Mouse (Mus musculus): ENCODE data around the gene Vmo1. TPM values are rescaled to one million over a fixed set of nuclear protein-coding genes. Genes with fewer than 3 reads are reported as not detected.
"Not testable (repeated sequence)": the region's sequence is repeated elsewhere in the genome, so short reads cannot be mapped to it uniquely, and the experiment has no call there.

Vmo1 gene
- polyA plus RNA-seq, 1 experiment from 2014 or later, result 1.0 TPM

DNA sequence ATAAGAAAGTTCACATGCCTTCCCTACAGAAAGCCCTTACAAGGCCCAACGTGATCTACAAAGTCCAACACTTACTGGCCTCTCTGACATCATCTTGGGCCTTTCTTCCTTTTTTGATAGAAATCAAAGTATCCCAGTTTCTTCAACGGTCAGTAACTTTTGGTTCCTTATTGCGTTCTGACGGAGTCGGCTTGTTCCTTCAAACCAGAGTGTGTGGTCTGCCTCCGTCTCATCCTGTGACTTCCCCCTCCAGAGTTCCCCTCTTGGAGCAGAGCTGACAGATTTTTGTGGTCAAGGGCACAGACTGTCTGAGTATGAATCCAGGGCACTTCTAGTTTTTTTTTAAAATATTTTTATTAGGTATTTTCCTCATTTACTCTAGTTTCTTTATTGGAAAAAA, 24.7 kb downstream of the Vmo1 start:
- no peak overlapping the region for H3K4me3 ChIP-seq (ENCODE audit: low read depth, low read length)
- H3K9me3 ChIP-seq (ENCODE audit: low read length), result no peaks in the 10 kb centered on the region
- DNase-seq (no peak), ATAC-seq (peak; percentile 51; the same call in 1 of the 2 replicates)
- no peak overlapping the region for H3K4me2 ChIP-seq (ENCODE audit: low read depth, low read length)
- no peak for TF ChIP-seq EP300 (IDR thresholded peaks at IDR 0.05; ENCODE audit: low read depth)
- H3K27me3 ChIP-seq (ENCODE audit: insufficient read depth, low read length), result no peaks in the 10 kb centered on the region
- 25% methylated on average over 6 of the region's 6 CpGs for WGBS (ENCODE audit: insufficient replicate concordance)
- no peaks in the 10 kb centered on the region for H3K36me3 ChIP-seq (replicated peaks; ENCODE audit: insufficient read depth, low read length)
- H3K27ac ChIP-seq (ENCODE audit: low read depth), result no peak overlapping the region
- no peak overlapping the region for H3K9ac ChIP-seq (replicated peaks)
- H3K4me1 ChIP-seq (ENCODE audit: insufficient read depth), result no peaks in the 10 kb centered on the region

DNA sequence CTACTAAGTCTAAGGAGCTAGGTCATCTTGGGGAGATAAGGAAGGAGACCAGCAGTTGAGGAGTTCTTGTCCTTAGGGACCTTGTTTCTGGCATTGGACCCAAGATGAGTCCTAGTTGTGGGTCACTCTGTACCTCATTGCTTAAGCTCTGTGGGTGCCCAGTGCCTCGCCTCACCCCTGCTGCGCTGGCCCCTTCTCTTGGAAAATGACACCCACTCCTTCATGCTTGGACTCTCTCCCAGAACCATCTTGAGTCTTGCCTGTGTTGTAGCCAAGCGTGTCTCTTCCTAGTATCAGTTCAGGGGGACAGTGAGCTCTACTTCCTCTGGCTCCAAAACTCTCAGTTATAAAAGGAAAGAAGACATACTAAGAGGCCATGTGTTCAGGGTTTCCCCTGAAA, 25.3 kb downstream of the Vmo1 start:
- Histone ChIP-seq H3K36me3 (replicated peaks; ENCODE audit: insufficient read depth, low read length) (no peaks in the 10 kb centered on the region), H3K4me2 (ENCODE audit: low read depth, low read length) (no peak overlapping the region), H3K27me3 (ENCODE audit: insufficient read depth, low read length) (no peaks in the 10 kb centered on the region), H3K9me3 (ENCODE audit: low read length) (no peaks in the 10 kb centered on the region), H3K27ac (ENCODE audit: low read depth) (peak overlapping the region; percentile 67; the same call in 1 of the 2 replicates), H3K4me1 (ENCODE audit: insufficient read depth) (no peaks in the 10 kb centered on the region), H3K9ac (replicated peaks) (no peak overlapping the region), H3K4me3 (ENCODE audit: low read depth, low read length) (no peak overlapping the region)
- 72% methylated on average over 3 of the region's 3 CpGs for WGBS (ENCODE audit: insufficient replicate concordance)
- ATAC-seq (no peak), DNase-seq (no peak)
- TF ChIP-seq EP300 (IDR thresholded peaks at IDR 0.05; ENCODE audit: low read depth) (no peak), CTCF (IDR thresholded peaks at IDR 0.05; ENCODE audit: low read depth) (no peak)

DNA sequence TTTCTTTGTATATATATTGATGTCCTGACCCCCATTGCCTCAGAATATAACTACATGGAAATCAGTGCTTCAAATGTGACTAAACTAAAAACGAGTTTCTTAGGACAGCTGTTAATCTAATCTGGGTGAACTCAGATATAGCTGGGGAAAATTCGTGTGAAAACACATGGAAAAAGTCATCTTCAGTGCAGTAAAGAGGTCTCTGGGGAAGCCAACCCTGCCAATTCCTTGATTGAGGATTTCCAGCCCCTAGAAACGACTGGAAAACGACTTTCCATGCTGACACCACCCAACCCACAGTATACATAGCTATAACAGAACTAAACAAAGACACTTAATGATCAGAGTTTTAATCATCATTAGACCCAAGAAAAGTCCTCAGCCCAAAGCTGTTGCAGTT, 26.6 kb downstream of the Vmo1 start:
- Histone ChIP-seq H3K27ac (ENCODE audit: low read depth) (no peak overlapping the region), H3K9ac (replicated peaks) (no peak overlapping the region), H3K36me3 (replicated peaks; ENCODE audit: insufficient read depth, low read length) (no peaks in the 10 kb centered on the region), H3K4me1 (ENCODE audit: insufficient read depth) (no peaks in the 10 kb centered on the region), H3K4me2 (ENCODE audit: low read depth, low read length) (no peak overlapping the region), H3K4me3 (ENCODE audit: low read depth, low read length) (no peak overlapping the region), H3K27me3 (ENCODE audit: insufficient read depth, low read length) (no peaks in the 10 kb centered on the region), H3K9me3 (ENCODE audit: low read length) (no peaks in the 10 kb centered on the region)
- no peak for DNase-seq
- 42% methylated on average over 4 of the region's 4 CpGs for WGBS (ENCODE audit: insufficient replicate concordance)
- no peak for ATAC-seq
- TF ChIP-seq EP300 (IDR thresholded peaks at IDR 0.05; ENCODE audit: low read depth), result no peak
- TF ChIP-seq CTCF (IDR thresholded peaks at IDR 0.05; ENCODE audit: low read depth), result no peak

DNA sequence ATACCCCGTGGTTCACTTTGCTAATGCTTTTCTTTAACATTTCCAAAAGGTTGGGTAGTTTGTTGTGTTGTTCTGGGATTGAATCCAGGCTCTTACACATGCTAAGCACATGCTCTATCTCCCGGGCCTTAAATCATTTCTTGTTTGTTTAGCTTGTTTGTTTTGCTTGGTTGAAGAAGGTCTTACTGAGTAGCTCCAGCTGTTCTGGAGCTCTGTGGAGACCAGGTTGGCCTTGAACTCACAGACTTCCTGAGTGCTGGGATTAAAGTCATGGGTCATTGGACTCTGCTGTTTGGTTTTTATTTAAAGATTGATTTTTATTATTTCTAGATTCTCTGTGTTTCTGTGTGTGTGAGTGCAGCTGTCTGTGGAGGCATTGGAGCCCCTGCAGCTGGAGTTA, 28.9 kb downstream of the Vmo1 start:
- no peak overlapping the region for H3K4me3 ChIP-seq (ENCODE audit: low read depth, low read length)
- 48% methylated on average over 2 of the region's 2 CpGs for WGBS (ENCODE audit: insufficient replicate concordance)
- H3K27ac ChIP-seq (ENCODE audit: low read depth), result no peak overlapping the region
- TF ChIP-seq EP300 (IDR thresholded peaks at IDR 0.05; ENCODE audit: low read depth) (no peak), CTCF (IDR thresholded peaks at IDR 0.05; ENCODE audit: low read depth) (no peak)
- H3K36me3 ChIP-seq (replicated peaks; ENCODE audit: insufficient read depth, low read length), result no peaks in the 10 kb centered on the region
- DNase-seq, result no peak
- no peak overlapping the region for H3K9ac ChIP-seq (replicated peaks)
- ATAC-seq, result no peak
- no peaks in the 10 kb centered on the region for H3K9me3 ChIP-seq (ENCODE audit: low read length)
- no peaks in the 10 kb centered on the region for H3K4me1 ChIP-seq (ENCODE audit: insufficient read depth)
- no peak overlapping the region for H3K4me2 ChIP-seq (ENCODE audit: low read depth, low read length)
- H3K27me3 ChIP-seq (ENCODE audit: insufficient read depth, low read length), result no peaks in the 10 kb centered on the region

DNA sequence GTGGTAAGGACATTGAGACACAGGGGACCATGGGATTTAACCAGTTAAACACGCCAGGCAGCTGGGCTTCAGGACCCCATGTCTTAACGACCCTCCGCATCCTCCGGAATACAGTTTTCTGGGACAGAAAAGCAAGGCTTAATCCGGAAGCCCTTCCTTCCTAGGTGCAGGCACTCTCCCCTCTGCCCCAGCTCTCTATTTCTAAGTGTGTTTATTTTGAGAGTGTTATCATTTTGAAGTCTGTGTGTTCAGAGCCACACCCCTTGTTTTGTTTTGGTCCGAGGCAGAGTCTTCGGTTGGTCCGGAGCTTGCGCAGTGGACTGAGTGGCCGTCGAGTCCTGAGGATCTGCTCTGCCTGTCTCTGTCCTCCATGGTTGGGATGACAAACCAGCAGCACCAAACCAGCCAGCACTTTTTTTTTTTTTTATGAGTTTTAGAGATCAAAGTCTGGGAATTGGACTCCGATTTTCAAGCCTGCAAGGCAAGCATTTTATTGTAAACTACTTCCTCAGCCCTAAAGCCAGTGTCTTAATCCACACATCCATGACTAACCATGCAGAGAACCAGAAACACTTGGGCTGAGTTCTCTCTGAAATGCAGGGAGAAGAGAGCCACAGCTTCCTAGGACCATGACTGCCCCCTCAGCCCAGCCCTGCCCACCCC, 39.4 kb downstream of the Vmo1 start:
- TF ChIP-seq CTCF (IDR thresholded peaks at IDR 0.05; ENCODE audit: low read depth) (no peak), EP300 (IDR thresholded peaks at IDR 0.05; ENCODE audit: low read depth) (no peak)
- Histone ChIP-seq H3K27me3 (ENCODE audit: insufficient read depth, low read length) (no peaks in the 10 kb centered on the region), H3K9me3 (ENCODE audit: low read length) (no peaks in the 10 kb centered on the region), H3K4me2 (ENCODE audit: low read depth, low read length) (no peak overlapping the region), H3K27ac (ENCODE audit: low read depth) (no peak overlapping the region), H3K4me1 (ENCODE audit: insufficient read depth) (no peaks in the 10 kb centered on the region), H3K36me3 (replicated peaks; ENCODE audit: insufficient read depth, low read length) (no peaks in the 10 kb centered on the region), H3K4me3 (ENCODE audit: low read depth, low read length) (no peak overlapping the region), H3K9ac (replicated peaks) (no peak overlapping the region)
- ATAC-seq (no peak), DNase-seq (no peak)
- WGBS (ENCODE audit: insufficient replicate concordance), result 65% methylated on average over 12 of the region's 12 CpGs

DNA sequence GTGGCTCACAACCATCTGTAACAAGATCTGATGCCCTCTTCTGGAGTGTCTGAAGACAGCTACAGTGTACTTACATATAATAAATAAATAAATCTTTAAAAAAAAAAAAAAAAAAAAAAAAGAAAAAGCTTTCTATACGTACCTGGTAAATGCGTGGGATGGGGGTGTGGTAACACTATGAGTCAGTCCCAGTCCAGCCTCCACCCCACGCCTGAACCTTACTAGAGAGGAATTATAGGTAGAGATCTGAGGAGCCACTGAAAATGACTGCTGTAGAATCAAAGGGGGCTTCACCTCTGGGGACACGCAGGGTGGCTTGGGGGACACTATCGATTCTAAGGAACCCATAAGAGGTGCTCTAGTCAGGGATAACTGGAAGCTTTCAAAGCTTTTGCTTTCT, 41.1 kb downstream of the Vmo1 start:
- not testable (repeated sequence) for H3K4me1 ChIP-seq (ENCODE audit: insufficient read depth); H3K27me3 ChIP-seq (ENCODE audit: insufficient read depth, low read length); H3K9me3 ChIP-seq (ENCODE audit: low read length); DNase-seq; H3K36me3 ChIP-seq (replicated peaks; ENCODE audit: insufficient read depth, low read length); H3K4me3 ChIP-seq (ENCODE audit: low read depth, low read length); H3K4me2 ChIP-seq (ENCODE audit: low read depth, low read length); H3K9ac ChIP-seq (replicated peaks); H3K27ac ChIP-seq (ENCODE audit: low read depth); ATAC-seq
- 78% methylated on average over 5 of the region's 5 CpGs for WGBS (ENCODE audit: insufficient replicate concordance)

DNA sequence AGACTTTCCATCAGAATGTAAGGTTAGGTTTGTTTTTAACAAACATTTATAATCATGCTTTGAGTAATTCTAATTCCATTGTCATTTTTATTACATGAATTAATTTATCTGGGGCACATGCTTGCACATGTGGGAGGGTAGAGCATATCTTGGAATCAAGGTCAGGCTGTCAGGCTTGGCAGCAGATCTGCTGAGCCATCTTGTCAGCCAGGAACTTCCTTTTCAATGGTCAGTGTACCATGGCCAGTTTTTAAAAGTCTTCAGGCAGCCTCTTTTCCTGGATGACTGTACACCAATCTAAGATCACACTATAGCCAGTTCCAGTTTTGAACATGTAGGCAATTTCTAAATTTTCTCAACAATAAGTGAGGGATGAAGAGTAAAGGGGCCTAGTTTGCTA, 41.7 kb downstream of the Vmo1 start:
- Histone ChIP-seq H3K27ac (ENCODE audit: low read depth) (no peak overlapping the region), H3K9me3 (ENCODE audit: low read length) (no peaks in the 10 kb centered on the region), H3K4me3 (ENCODE audit: low read depth, low read length) (no peak overlapping the region), H3K4me2 (ENCODE audit: low read depth, low read length) (no peak overlapping the region), H3K36me3 (replicated peaks; ENCODE audit: insufficient read depth, low read length) (no peaks in the 10 kb centered on the region), H3K9ac (replicated peaks) (no peak overlapping the region), H3K27me3 (ENCODE audit: insufficient read depth, low read length) (no peaks in the 10 kb centered on the region), H3K4me1 (ENCODE audit: insufficient read depth) (no peaks in the 10 kb centered on the region)
- no peak for DNase-seq
- TF ChIP-seq CTCF (IDR thresholded peaks at IDR 0.05; ENCODE audit: low read depth) (no peak), EP300 (IDR thresholded peaks at IDR 0.05; ENCODE audit: low read depth) (no peak)
- ATAC-seq, result no peak
